Mouse (Mus musculus) A20 (cell line): Measurements from ENCODE around the gene Atp5h.

ENCODE experiments used
- DNase-seq: peaks from one replicate; pipeline ENCODE4 v3.0.0-alpha.2; 2011; ENCODE audit warnings: low read depth, low spot score

The Atp5h gene

DNA sequence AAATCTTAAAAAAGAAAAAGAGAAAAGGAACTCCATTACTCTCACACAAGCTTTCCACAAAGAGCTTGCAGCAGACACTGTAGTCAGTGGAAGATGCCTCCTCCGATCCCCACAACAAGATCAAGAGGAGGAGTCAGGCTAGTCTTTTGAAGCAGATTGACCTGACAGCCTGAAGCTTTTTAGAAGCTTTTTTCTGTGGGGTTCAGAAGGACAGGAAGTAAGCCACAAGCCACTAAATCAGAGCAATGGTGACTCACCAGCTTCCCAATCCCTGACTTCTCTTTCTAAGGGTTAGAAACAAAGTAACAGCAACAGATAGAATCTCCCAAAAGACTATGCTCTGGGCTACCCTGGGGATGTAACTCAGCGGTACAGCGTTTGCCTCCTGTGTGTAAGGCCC lies 19.6 kb upstream of the Atp5h start:
- DNase-seq = no peak

DNA sequence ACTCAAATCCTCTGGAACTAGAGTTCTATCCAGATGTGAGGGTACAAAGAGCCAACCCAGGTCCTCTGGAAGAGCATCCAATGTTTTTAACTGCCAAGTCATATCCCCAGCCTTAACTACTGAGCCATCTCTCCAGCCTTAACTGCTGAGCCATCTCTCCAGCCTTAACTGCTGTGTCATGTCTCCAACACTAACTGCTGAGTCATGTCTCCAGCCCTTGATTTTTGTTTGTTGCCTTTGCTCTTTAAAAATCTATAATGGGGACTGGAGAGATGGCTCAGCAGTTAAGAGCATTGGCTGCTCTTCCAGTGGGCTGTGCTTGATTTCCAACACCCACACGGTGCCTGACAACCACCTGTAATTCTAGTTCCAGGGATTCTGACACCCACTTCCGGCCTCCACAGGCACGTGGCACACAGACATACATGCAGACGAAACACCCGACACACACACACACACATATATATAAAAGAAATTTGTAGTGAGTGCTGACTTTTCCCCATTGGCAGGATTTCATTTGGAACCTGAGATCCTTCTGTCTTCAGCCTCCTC lies 17.9 kb upstream of the Atp5h start:
- DNase-seq = no peak

DNA sequence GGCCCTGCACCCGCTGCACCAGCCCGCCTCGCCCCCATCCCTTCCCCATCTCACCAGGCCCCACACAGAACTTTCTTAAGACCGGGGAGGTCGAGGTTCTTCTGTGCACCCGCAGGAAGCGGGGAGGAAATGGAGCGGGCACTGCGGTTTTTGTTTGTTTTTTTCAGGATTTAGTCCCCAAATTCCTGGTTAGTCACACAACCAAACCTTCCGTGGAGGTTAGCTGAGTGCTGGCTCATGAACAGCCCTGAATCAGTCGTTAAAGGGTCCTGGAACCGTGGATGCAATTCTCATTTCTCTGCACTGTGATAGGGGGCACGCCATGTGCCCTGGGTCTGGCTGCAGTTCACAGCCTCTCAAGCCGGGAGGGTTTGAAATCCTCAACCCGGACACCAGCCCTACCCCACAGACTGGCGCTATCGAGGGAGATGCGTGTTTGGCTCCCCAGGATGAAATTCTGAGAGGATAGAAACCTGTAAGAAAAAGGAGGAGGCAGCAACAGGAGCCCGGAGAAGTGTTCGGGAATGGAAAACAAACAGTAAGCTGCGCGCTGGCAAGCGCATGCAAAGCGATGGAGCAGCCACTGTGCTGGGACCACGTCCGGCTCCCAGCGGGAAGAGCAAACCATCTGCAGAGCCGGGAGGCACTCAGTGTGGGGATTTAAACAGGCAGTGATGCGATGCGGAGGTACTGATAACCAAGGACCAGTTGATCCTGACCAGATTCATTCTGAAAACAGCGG lies 16.0 kb upstream of the Atp5h start:
- no peak for DNase-seq

DNA sequence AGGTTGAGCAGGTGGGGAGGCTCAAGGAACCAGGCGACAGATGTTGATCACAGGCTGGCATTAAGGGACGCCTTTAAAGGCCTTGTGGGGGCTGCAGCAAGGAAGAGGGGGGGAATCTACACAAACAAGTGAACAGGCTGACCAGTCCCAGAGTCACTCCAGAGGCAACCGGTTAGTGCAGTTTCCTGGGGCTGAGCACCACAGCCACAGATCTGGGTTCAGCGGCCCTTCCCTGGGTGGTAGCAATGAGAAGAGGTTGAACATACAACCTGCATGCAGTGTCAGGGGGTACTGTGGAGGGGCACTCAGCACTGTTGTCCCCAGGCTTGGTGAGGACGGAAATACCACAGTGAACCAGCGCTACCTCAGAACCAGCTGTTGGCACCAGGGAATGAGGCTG lies 13.6 kb upstream of the Atp5h start:
- DNase-seq = no peak

DNA sequence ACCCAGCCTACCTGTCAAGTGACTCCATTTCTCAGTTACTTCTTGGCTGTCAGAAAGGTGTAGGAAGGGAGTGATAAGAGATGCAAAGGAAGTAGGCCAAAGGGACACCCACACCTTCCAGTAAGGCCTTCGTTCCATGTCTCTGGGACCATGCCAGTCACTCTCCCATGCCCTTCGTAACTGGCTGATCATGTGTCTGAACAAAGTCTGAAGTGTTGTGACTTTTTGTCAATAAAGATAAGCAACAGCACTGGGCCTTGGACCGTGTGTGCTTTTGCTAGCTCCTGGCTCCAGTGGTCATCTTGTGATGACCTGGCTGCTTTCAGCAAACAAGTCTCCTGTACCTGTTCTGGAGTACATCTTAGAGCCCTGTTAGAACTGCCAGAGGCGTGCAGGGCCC lies 13.1 kb upstream of the Atp5h start:
- no peak for DNase-seq

DNA sequence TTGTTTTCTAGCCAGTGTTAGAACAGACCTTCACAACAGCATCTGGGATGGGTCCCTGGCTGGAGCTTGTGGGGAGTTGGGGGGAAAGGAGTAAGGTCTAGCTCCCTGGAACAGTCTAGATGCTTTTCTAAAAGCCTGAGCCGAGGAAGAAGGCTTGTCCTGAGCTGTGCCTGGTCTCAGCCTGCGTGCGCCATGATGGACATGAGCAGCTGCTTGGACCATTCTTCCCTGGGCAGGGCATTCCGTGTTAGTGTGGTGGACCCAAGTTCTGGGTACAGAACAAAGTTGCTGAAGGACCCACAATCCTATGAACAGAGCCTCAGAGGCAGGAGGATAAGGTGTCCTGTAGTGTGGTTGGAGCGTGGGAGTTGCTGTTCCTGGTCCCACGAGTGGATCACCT lies 10.8 kb upstream of the Atp5h start:
- no peak for DNase-seq

DNA sequence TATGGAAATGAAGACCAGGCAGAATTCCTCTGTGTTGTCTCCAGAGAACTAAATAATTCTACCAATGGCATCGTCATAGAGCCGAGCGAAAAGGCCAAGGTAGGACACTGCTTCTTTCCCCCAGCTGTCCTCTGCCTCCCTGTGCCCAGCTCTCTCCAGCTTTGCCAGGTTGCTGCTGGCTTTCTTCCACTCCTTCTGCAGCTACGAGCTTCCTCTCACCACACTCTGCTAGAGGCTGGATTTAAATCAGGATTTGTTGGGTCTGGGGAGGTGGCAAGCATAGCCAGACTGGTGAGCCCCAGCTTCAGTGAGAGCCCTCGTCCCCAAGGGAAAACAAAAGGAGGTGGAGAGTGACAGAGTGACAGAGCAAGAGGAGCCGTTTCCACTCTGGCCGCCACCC lies 9.5 kb upstream of the Atp5h start:
- DNase-seq = no peak

DNA sequence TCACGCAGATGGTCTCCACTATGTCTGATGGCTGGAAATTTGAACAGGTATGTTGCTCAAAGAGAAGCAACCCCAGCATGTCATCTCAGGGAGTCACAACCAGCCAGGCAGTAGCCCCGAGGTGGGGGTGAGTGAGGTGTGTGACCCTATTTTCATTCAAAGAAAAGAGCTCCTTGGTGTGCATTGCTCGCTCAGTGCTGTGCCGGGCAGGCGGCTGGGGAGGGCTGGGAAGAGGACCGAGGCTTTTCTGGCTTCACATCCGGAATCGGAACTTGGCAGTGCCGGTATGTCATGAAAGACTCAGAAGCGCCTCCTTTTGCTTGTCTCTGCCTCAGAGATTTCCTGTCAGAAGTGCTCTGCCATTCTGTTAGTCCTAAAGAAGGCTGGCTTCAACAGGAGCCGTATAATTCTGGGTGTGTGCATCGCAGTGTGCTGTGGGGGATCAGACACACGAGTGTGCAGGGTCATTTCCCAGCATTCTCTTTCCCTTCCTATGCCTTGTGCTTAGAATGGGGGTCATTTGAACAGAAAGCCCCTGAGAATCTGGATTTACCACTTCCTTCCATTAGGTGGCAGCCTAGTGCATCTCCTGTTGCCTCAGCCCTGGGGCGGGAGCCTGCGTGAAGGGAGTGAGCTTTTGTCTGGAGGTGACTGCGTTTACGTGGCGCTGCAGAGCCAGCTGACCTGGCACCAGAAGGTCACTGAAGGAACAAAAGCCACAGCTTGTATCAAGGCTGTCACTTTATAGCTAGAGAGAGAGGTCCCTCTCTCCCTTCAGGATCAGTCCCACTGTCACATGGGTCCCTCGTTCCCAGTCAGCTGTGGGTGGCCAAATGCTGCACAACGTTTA lies 7.9 kb upstream of the Atp5h start:
- DNase-seq = peak; percentile 71

DNA sequence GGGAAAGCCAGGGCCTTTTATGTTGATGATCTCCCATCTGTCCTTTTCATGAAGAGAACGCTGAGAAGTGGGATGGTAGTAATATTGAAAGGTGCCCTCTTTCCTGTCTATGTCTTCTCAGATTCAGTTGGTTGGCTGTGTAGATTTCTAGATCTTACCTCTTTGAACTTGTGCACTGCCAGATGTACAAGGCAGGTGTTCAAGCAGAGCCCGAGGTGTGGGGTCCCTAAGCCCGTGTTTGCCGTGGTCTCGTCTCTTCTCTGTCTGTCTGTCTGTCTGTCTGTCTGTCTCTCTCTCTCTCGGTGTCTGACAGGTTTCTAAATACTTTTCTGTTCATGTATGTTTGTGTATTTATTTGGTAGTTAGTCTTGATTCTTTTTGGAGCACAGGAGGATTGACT lies 5.9 kb upstream of the Atp5h start:
- no peak for DNase-seq

DNA sequence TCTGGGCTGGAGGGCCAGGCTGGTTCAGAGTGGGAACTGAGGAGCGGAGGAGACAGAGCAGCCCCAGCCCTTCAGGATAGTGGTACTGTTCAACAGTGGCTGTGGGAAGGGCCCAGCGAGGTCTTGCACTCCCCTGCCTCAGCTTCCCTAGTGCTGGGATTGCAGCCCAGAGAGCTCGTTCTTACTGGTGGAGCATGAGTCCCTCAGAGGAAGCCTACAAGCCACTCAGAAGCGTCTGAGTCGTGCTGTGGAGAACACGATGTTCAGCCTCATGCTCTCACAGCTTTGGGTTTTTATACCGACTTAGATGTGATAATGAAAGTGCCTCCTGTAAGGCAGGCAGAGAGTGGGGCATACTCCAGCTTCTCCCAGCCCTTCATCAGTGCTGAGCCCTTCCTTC lies 4.9 kb upstream of the Atp5h start:
- DNase-seq = no peak

DNA sequence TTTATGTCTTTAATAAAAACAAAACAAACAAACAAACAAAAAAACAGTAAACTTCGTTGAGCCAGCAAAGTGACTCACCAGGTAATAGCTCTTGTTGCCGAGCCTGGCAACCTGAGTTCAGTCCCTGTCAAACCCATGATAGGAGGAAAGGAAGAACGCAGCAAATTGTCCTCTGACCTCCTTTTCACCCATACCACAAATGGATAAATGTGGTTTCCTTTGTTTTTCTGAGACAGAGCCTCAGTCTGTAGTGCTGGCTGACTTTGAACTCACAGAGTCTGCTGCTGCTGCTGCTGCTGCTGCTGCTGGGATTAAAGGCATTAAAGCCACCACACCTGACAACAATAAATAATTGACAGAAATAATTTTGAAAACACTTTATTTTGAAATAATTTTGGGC lies 3.3 kb upstream of the Atp5h start:
- DNase-seq = no peak

DNA sequence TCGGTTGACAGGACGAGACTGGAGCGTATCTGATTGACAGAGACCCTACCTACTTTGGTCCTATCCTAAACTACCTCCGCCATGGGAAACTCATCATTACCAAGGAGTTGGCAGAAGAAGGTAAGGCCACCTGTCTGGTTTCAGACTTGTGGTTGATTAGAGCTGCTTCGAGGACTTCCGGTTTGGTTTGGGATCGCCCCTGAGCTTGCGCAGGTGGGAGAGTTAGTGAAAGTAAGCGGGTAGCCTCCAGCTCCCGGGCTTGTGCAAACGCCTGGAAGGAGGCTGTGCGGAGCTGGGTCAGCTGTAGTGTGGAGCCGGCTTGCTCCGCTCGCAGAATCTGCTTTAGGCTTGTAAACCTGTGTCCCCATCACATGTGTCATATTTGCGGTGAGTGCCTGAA lies 2.2 kb upstream of the Atp5h start:
- DNase-seq = no peak

DNA sequence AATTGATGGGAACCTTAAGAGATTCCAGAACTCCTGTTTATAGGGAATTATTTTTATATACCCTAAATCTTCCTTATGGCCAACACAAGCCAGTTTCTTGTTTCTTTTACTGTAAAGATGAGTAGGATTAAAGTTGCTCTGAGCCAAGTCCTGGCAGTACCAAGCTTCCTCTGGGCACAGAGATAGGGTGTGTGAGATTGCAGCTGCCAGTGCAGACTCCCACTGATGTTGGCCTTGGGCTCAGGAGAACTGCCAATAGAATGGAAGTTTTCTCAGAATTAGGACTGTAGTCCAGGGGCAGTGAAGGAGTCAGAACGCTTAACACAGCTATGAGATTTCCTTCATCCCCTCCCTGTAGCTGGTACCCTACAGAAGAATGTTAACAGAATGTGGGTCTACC lies 1.6 kb upstream of the Atp5h start:
- DNase-seq = no peak

DNA sequence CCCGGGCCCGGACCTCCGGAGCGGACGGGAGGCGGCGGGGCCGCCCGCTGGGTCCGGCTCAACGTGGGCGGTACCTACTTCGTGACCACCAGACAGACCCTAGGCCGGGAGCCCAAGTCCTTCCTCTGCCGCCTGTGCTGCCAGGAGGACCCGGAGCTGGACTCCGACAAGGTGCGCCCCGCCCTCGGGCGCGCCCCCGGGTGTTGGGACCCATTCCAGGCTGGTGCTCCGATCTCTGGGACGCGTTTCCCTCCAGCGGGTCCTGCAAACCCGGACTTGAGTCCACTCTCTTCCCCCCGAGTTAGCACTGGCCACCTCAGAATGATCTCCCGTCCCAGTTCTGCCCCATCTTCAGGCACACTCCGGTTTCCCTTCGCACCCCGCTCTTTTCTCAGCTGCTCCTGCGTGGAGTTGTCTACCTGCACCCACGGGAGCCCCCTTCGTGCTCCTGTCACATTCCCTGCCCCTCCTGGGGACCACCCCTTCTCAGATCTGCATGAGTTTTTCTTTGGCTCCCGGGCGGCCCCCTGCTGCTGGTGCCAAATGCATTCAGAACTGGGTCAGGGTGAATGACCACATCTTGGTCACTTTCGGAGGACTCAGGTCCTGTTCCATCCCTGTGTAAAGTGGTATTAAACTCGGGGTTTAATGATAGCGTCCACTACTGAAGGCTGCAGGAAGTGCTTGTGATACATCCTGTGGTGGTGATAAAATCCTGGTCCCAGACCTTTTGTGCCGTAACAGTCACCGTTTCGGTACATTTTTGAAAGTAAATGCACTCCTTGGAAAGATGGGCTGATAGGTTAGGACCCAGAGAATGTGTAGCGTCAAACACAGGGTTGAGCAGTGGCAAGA lies 801 bp upstream of the Atp5h start:
- peak; percentile 42 for DNase-seq

DNA sequence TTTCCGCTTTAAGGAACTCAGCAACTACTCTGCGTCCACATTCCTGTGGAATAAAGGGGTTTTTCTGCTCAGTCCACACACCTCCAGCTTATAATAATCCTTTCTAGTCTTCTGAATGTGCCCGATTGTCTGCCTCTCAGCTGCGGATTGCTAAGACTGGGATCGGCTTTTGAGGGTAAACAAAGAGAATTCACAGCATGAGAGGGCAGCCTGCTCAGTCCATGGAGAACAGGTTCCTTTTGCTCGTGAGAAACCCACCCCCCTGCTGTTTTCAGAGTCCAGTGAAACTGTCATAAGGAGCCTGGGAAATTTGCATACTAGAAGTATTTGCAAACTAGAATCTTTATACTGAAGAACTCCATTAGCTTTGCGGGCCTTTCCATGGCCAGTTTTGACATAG lies 10.2 kb downstream of the Atp5h start:
- no peak for DNase-seq

DNA sequence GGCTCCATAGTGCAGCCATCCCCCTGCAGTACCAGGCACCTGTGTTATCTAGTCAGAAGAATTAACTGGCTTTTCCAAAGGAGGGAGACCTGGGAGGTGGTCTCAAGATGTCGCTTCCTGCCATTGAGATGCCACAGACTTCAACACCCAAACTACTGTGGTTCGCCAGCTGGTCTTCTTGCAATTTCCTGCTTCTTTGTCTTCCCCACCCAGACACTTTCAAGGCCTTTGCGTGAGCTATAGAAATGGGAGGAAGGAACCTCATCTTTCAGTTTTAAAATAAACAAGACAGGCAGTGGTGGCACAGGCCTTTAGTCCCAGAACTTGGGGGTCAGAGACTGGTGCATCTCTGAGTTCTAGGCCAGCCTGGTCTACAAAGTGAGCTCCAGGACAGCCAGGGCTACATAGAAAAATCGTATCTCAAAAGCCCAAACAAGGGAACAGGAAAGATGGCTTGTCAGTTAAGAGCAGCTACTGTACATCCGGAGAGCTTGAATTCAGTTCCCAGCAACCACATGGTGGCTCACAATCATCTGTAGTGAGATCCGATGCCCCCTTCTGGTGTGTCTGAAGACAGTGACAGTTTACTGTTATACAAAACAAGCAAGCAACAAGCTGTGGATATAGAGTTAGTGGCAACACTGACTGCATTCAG lies 11.4 kb downstream of the Atp5h start:
- DNase-seq = no peak

DNA sequence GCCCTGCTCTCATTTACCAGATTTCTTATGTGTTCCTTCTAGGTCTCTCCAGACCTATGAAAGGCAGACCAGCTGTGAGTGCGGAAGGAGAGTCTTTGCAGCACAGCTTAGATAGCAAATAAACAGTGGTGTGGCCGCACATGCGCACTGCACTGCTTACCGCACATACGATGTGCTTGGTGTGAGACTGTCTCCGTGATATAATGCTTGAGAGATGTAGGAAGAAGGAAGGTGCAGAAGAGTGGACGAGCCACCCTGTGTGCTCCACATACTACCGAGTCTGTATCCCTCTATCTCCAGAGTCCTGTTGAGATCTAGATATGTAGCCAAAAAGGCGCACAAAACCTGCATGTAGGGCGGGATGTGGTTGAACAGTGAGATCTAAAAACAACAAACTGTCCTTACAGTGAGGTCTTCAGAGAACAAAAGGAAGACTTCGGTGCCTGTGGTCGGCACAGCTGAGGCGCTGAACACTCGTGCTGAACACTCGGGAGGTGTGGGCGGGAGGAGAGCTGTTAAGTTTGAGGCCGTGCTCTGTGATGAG lies 12.8 kb downstream of the Atp5h start:
- no peak for DNase-seq

DNA sequence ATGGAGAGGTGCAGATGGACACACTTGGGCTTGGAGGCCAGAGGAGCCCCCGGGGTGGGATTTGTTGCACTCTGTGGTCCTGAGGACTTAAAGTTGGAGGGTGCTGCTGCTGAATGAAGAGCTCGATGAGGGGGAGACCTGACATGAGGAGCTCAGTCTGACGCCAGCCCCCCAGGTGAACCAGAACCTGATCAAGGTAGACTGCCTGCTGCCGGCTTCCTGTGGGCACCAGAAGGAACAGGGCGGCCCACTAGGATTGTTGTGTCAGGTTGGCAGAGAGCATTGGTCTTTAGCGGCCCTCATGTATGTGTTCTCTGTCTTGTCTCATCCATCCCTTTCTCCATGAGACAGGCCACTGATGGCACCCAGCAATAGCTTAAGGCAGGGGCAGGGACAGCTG lies 14.0 kb downstream of the Atp5h start:
- DNase-seq = no peak

DNA sequence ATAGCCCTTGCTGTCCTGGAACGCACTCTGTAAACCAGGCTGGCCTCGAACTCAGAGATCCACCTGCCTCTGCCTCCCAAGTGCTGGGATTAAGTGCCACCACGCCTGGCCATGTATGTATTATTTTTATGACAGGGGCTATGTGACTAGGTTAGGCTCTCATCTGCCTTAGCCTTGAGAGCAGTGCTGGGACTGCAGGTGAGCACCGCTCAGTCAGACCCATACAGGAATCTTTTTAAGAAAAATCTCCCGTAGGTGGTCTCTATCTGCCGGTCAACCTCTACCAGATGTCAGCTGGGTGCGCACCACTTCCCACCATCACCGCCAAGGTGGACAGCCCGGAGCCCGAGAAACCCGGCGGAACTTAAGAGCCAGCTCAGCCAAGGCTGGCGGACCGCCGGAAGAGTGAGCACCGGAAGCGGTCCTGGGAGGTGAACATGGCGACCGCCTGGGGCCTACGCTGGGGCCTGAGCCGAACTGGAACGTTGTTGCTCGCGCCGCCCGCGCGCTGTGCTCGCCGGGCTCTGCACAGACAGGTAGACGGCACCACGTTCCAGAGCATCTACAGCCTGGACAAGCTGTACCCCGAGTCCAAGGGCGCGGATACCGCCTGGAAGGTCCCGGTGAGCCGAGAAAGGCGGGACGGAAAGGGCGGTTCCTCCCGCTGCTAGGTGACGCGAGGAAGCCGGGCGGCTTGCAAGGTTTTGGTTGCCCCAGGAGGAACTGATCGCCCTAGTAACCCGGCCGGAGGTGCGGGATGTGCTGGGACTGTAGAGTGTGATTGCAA lies 16.2 kb downstream of the Atp5h start, which contains the start of gene Mrpl58:
Mrpl58 (plus strand) TSS at position 415 of the 787 bp plus-strand sequence.
- DNase-seq = peak; percentile 95
